ENCODE assay signal across 12 mouse cellular contexts in the genomic region with DNA sequence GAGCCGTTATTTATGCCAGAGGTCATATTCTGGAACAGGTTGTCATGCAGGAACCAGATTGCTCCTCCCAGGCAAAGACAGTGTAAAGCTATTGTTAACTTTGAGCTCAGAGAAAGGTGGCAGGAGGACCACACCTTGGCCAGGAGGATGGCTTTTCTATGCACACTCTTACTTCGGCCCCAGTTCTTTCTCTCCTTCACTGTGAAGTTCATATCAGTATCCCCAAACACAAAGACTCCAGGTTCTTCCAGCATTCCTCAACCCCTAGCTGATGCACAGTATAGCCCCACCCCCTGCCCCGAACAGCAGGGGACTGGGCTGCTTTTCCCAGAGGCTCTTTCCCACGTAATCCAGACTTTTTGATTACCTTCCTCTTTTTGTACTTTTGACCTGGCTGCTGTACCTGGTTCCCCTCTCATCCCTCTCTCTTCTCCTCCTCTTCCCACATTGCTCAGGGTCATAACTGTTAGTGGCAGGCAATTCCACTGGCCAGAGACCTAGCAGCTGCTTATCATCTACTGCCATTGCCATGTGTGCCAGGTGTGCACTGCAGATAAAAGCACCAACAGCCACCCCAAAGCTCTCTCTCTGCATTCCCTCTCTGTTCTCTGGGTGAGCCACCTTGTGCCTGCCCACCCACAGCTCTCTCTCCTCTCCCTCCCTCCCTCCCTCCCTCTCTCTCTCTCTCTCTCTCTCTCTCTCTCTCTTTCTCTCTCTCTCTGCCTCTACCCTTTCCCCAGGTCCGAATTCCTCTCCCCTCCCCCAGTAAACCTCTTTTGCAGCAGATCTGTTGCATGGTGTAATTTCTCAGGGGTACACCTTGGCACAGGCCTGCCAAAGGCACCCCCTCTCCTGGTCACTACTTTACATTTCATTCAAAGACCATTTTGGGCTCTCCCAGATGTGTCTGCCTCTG. TPM values are rescaled to one million over a fixed set of nuclear protein-coding genes. Genes with fewer than 3 reads are reported as not detected.
DNase-seq lines count a peak whose midpoint lies in the region; ATAC-seq and TF ChIP-seq lines count a peak whose summit lies in the region.
"Had no signal": no experiment of that assay in that cellular context is flagged by ENCODE, and none has a peak within 500 bp of the region (broad histone marks: within the 10 kb centered on the region; RNA-seq: fewer than 3 reads in every experiment).

No protein-coding gene starts in this region.

- intact Hi-C loops in heart, postnatal 36 days (cut with DNase I), result loop anchor here (10.0 kb wide), 1 partner anchor 643 kb away; the partner anchor contains the start of gene Tfg

- DNase-seq in heart, postnatal 36 days, result no peak
- peak; percentile 90 for DNase-seq in c-Kit-positive CD71-positive TER-119-positive erythroid progenitor cells, embryonic 14.5 days (ENCODE audit: low spot score)
- no peak for DNase-seq in adipocyte (ENCODE audit: low spot score)
- DNase-seq in adrenal gland, postnatal 4 days (ENCODE audit: low spot score in 2 of 2), result no peak
- DNase-seq in gastrocnemius, adult 18-20 months (ENCODE audit: low spot score), result no peak
- DNase-seq: cerebellum, postnatal 14 days; heart, postnatal 4 days had no signal

- no peaks in the 10 kb centered on the region for H3K4me1 ChIP-seq in heart, embryonic 11.5 days (ENCODE audit: control insufficient read depth, insufficient read depth, low read length)
- H3K4me1 ChIP-seq in E14TG2a.4 (replicated peaks; ENCODE audit: low read depth, low read length), result peaks cover 44% of the 10 kb centered on the region
- peaks cover 59% of the 10 kb centered on the region for H3K4me1 ChIP-seq in liver, embryonic 16.5 days (ENCODE audit: control insufficient read depth, low read depth, low read length)

- no peak overlapping the region for H3K9ac ChIP-seq in heart, embryonic 11.5 days (ENCODE audit: low read depth, low read length)
- H3K9ac ChIP-seq in liver, embryonic 16.5 days (ENCODE audit: low read depth, low read length), result peak overlapping the region; percentile 68
- H3K9ac ChIP-seq: embryonic facial prominence, embryonic 15.5 days had no signal

- WGBS in heart, embryonic 11.5 days (ENCODE audit: insufficient replicate concordance), result 42% methylated on average over 5 of the region's 5 CpGs
- WGBS in liver, embryonic 16.5 days (ENCODE audit: insufficient replicate concordance), result 18% methylated on average over 5 of the region's 5 CpGs

- peak overlapping the region; percentile 19 for H3K4me2 ChIP-seq in heart, embryonic 11.5 days
- peak overlapping the region; percentile 63 for H3K4me2 ChIP-seq in liver, embryonic 16.5 days (ENCODE audit: low read depth, low read length)
- H3K4me2 ChIP-seq: embryonic facial prominence, embryonic 15.5 days had no signal

- no peak overlapping the region for H3K4me3 ChIP-seq in heart, embryonic 11.5 days (ENCODE audit: low read depth, low read length)
- 0 out of 2 replicates have a peak overlapping the region, but pooled peaks have one; percentile 8 for H3K4me3 ChIP-seq in E14TG2a.4 (replicated peaks; ENCODE audit: low read length)
- peak overlapping the region; percentile 51 for H3K4me3 ChIP-seq in liver, embryonic 16.5 days (ENCODE audit: low read depth, low read length)
- H3K4me3 ChIP-seq: embryonic facial prominence, embryonic 15.5 days; megakaryocyte, embryonic 14.5 days had no signal

- no peaks in the 10 kb centered on the region for H3K27me3 ChIP-seq in heart, embryonic 11.5 days (ENCODE audit: control insufficient read depth, insufficient read depth, low read length)
- H3K27me3 ChIP-seq in E14TG2a.4 (ENCODE audit: insufficient read depth, low read length), result no peaks in the 10 kb centered on the region
- H3K27me3 ChIP-seq in liver, embryonic 16.5 days (ENCODE audit: control insufficient read depth, insufficient read depth, low read depth, low read length), result no peaks in the 10 kb centered on the region
- H3K27me3 ChIP-seq: embryonic facial prominence, embryonic 15.5 days; megakaryocyte, embryonic 14.5 days had no signal

- no peaks in the 10 kb centered on the region for H3K9me3 ChIP-seq in heart, embryonic 11.5 days (replicated peaks; ENCODE audit: control insufficient read depth, low read length)
- H3K9me3 ChIP-seq in E14TG2a.4 (ENCODE audit: low read length), result no peaks in the 10 kb centered on the region
- no peaks in the 10 kb centered on the region for H3K9me3 ChIP-seq in liver, embryonic 16.5 days (replicated peaks; ENCODE audit: control insufficient read depth, low read length)
- H3K9me3 ChIP-seq: embryonic facial prominence, embryonic 15.5 days; megakaryocyte, embryonic 14.5 days had no signal

- ATAC-seq in heart, embryonic 11.5 days (replicated peaks; ENCODE audit: insufficient number of reproducible peaks, low FRiP score, low TSS enrichment), result peak; percentile 85
- peak; percentile 92 for ATAC-seq in liver, embryonic 16.5 days (ENCODE audit: low read depth)

- H3K36me3 ChIP-seq in heart, embryonic 11.5 days (ENCODE audit: control insufficient read depth, insufficient read depth, low read length), result no peaks in the 10 kb centered on the region
- H3K36me3 ChIP-seq in E14TG2a.4 (ENCODE audit: insufficient read depth, low read length), result no peaks in the 10 kb centered on the region
- H3K36me3 ChIP-seq in liver, embryonic 16.5 days (ENCODE audit: control insufficient read depth, insufficient read depth), result no peaks in the 10 kb centered on the region
- H3K36me3 ChIP-seq: embryonic facial prominence, embryonic 15.5 days had no signal

- peak overlapping the region; percentile 85 for H3K27ac ChIP-seq in heart, embryonic 11.5 days (ENCODE audit: low read depth, low read length)
- H3K27ac ChIP-seq in liver, embryonic 16.5 days (ENCODE audit: low read length), result peak overlapping the region; percentile 97
- H3K27ac ChIP-seq: embryonic facial prominence, embryonic 15.5 days had no signal

- no peak for TF ChIP-seq CTCF in E14TG2a.4 (conservative IDR thresholded peaks at IDR 0.05; ENCODE audit: low read length)

RNA-seq across cellular contexts. Expression of gene Senp7, which starts 23.4 kb away (rescaled TPM):
- 24.6 and 24.8 TPM in 2 replicates for polyA plus RNA-seq in heart, embryonic 11.5 days (2014; fragmentation: Nextera tagmentation; extraction: Ambion mirVana)
- total RNA-seq in heart, postnatal 36 days (2021), result 10 to 100 TPM; 14.4 to 16.0 TPM
- polyA plus RNA-seq in liver, embryonic 16.5 days (2015; fragmentation: Nextera tagmentation; extraction: Ambion mirVana), result 16.0 TPM in 2 replicates
- 10 to 100 TPM; 32.6 to 33.9 TPM for total RNA-seq in adrenal gland, postnatal 4 days (2021)
- 10 to 100 TPM in 1 of 2 experiments, 1 to 10 TPM in 1; 7.2 to 10.0 TPM for total RNA-seq in gastrocnemius, adult 18-20 months (2021)

RNA-seq across cellular contexts. Expression of gene Trmt10c, which starts 34.0 kb away (rescaled TPM):
- 23.6 and 24.5 TPM in 2 replicates for polyA plus RNA-seq in heart, embryonic 11.5 days (2014; fragmentation: Nextera tagmentation; extraction: Ambion mirVana)
- total RNA-seq in heart, postnatal 36 days (2021), result 10 to 100 TPM; 10.4 to 13.1 TPM
- polyA plus RNA-seq in liver, embryonic 16.5 days (2015; fragmentation: Nextera tagmentation; extraction: Ambion mirVana), result 11.0 and 12.9 TPM in 2 replicates
- total RNA-seq in adrenal gland, postnatal 4 days (2021), result 10 to 100 TPM; 17.4 to 17.8 TPM
- total RNA-seq in gastrocnemius, adult 18-20 months (2021), result 1 to 10 TPM; 8.3 to 9.6 TPM

RNA-seq across cellular contexts. Expression of gene Pcnp, which starts 42.0 kb away (rescaled TPM):
- 172 and 199 TPM in 2 replicates for polyA plus RNA-seq in heart, embryonic 11.5 days (2014; fragmentation: Nextera tagmentation; extraction: Ambion mirVana)
- total RNA-seq in heart, postnatal 36 days (2021), result 10 to 100 TPM; 50.8 to 52.1 TPM
- polyA plus RNA-seq in liver, embryonic 16.5 days (2015; fragmentation: Nextera tagmentation; extraction: Ambion mirVana), result 76.6 and 88.9 TPM in 2 replicates
- 100 to 1,000 TPM; 104 to 109 TPM for total RNA-seq in adrenal gland, postnatal 4 days (2021)
- 10 to 100 TPM; 56.6 to 57.2 TPM for total RNA-seq in gastrocnemius, adult 18-20 months (2021)
